Mouse (Mus musculus) cerebellum, adult 2 months (tissue): Measurements from ENCODE around the gene Stx4a.

Experiments used
- CTCF ChIP-seq: fragments of 200-500 bp; IDR thresholded peaks from 2 replicates; pipeline ENCODE4 v1.5.1; 2011; ENCODE audit warnings: low read depth, mild to moderate bottlenecking, control low read depth, low read length, moderate library complexity, borderline replicate concordance; ENCODE audit not compliant: insufficient read depth
- POLR2A ChIP-seq: fragments of 200-500 bp; IDR thresholded peaks from 2 replicates; pipeline ENCODE4 v1.6.1; 2011; ENCODE audit warnings: low read length, control low read depth, borderline replicate concordance; ENCODE audit not compliant: insufficient read depth

DNA sequence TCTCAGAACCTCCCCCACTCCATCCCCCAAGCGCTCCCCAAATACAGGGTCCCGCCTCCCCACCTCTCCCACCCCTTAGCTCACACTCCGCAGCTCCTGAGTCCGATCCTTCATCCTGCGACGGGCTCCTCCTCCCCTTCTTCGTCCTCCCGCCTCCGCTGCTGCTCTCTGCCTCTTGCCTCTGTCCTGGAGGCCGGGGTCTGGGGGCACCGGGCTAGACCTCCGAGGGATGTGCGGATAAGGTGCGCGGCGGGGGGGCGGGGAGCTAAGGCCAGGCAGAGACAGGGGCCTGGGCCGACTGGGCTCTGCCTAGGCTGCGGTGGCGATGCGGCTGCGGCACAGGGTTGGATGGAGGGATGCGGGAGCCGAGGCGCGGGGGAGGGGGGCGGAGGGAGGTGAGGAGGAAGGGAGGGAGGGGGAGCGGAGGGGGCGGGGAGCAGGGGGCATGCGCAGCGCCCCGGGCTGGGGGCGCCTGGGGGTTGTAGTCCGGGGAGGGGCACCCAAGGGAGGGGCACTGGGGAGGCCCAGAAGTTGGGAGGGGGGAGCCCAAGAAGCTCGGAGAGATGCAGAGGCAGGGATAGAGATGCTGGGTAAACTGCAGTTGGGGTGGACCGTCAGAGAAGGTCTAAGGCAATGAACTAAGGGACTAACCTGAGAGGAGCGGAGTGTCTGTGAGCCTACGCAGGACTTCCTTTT is at the start of gene Stx4a, which contains the start of gene Stx1b:
- TF ChIP-seq CTCF (no peak), POLR2A (peak; percentile 27; the same call in 1 of the 2 replicates)
